ENCODE assay signal across 1 mouse cellular context in the genomic region with DNA sequence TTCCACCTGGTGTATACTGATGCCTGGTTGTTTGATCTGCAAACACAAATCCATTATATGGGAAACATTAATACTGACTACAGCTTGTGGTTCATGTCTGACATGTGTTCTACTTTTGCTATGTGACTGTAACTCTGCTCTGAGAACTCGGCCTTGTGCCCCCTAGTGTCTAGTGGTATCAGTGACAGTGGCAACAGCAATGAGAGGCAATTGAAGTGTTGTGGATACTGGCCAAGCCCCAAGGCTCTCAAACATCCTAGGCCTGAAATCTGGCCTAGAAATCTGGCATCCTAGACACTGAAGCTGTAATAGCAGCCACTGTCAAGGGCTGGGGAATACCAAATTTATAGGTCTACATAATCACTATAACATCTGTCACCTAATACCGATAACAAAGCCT.
TF ChIP-seq lines count a peak whose summit lies in the region.

No protein-coding gene starts in this region.

TF ChIP-seq in MEL, 35 proteins besides CTCF, POLR2A, EP300 and RAD21 (continued from another document):
- TF ChIP-seq SIN3A (IDR thresholded peaks at IDR 0.05; ENCODE audit: low read length) = peak; percentile 33; the same call in 1 of the 2 replicates
- TF ChIP-seq MXI1 (IDR thresholded peaks at IDR 0.05; ENCODE audit: low read depth, low read length) = no peak
- TF ChIP-seq MYC (IDR thresholded peaks at IDR 0.05; ENCODE audit: low read depth, low read length) = peak; percentile 50; the same call in 1 of the 2 replicates
- 0 out of 2 replicates have a peak, but pooled peaks have one; percentile 38 for TF ChIP-seq MAX (IDR thresholded peaks at IDR 0.05; ENCODE audit: low read length)
- no peak for TF ChIP-seq JUND (IDR thresholded peaks at IDR 0.05; ENCODE audit: low read depth, low read length)
- TF ChIP-seq ZNF384 (IDR thresholded peaks at IDR 0.05; ENCODE audit: low read depth, low read length) = no peak
- 0 out of 2 replicates have a peak, but pooled peaks have one; percentile 5 for TF ChIP-seq ELF1 (IDR thresholded peaks at IDR 0.05; ENCODE audit: low read depth, low read length)
- TF ChIP-seq MEF2A (IDR thresholded peaks at IDR 0.05; ENCODE audit: extremely low read depth, insufficient replicate concordance, low read depth, low read length, poor library complexity, severe bottlenecking) = no peak
TF ChIP-seq in MEL: peak in this region for 5.
